Mouse (Mus musculus) embryonic facial prominence, embryonic 12.5 days (tissue): ENCODE results near the gene Nhlrc3. TPM values are rescaled to one million over a fixed set of nuclear protein-coding genes. Genes with fewer than 3 reads are reported as not detected.

Source experiments
- ATAC-seq: fragments of 200-750 bp; cut with Nextera tagmentation; 2 replicates; pipeline ENCODE4 v1.8.0; 2017; ENCODE audit not compliant: insufficient number of reproducible peaks, insufficient read depth, low FRiP score, low TSS enrichment
- H3K27ac ChIP-seq: fragments of 300-500 bp; sonication (generic); 2 replicates; pipeline ENCODE4 v1.5.1; 2016; ENCODE audit warnings: mild to moderate bottlenecking
- H3K27me3 ChIP-seq: fragments of 300-500 bp; sonication (generic); 2 replicates; pipeline ENCODE4 v1.6.1; 2016; ENCODE audit warnings: mild to moderate bottlenecking, moderate library complexity
- H3K36me3 ChIP-seq: fragments of 300-500 bp; sonication (generic); 2 replicates; pipeline ENCODE4 v1.6.1; 2016; ENCODE audit warnings: mild to moderate bottlenecking
- H3K4me1 ChIP-seq: fragments of 300-500 bp; sonication (generic); 2 replicates; pipeline ENCODE4 v1.6.1; 2016
- H3K4me2 ChIP-seq: fragments of 300-500 bp; sonication (generic); replicated peaks from 2 replicates; pipeline ENCODE4 v1.6.1; 2016; ENCODE audit warnings: mild to moderate bottlenecking, moderate library complexity
- H3K4me3 ChIP-seq: fragments of 300-500 bp; sonication (generic); 2 replicates; pipeline ENCODE4 v1.5.1; 2016; ENCODE audit warnings: mild to moderate bottlenecking
- H3K9ac ChIP-seq: fragments of 300-500 bp; sonication (generic); 2 replicates; pipeline ENCODE4 v1.6.1; 2016; ENCODE audit warnings: mild to moderate bottlenecking, moderate library complexity
- H3K9me3 ChIP-seq: fragments of 300-500 bp; sonication (generic); 2 replicates; pipeline ENCODE4 v1.6.1; 2016; ENCODE audit warnings: mild to moderate bottlenecking, moderate library complexity
- WGBS: fragments of 180-500 bp; shearing (Covaris S2); methylation state at CpG from one replicate; pipeline ENCODE4 v1.1.7; 2016; 5-methylcytosine and 5-hydroxymethylcytosine counted together
- polyA plus RNA-seq: library from polyadenylated mRNA; unstranded; fragments of >200 nt; fragmentation: Nextera tagmentation; extraction: Ambion mirVana; gene quantifications from 2 replicates; pipeline ENCODE4 v1.2.1, GENCODE M21; 2016

Gene Nhlrc3
- 13.2 and 13.8 TPM in 2 replicates for polyA plus RNA-seq

DNA sequence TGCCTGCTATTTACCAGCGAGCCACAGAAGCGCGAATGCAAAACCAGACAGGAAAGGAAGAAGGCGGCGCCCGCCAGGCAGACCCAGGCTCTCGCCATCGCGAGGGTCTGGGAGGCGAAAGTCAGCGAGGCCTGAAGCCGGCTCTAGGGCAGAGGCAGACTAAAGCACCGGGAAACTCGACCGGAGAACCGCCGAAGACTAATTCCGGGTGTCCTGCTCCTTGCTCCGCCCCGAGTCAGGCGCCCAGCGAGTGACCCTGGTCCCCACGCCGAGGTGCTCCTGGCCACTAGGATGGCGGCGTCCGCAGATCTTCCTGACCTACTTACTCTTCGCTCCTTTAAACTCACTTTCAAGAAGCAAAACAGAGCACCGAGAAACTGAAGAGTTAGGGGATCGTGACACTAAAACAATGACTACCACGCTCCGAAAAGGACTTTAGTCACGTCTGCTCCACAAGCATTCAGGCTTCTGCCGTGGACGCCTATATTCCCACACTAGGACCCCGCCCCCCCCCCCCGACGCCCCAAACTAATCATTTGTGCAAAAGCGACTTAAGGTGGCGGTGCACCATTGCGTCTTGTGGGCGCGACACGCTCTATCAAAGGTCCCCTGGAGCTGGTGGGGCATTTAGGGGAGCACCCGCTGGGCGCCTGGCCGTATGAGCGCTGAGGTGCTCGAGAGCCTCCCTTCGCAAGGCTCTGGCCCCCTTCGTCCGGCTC, at the start of gene Nhlrc3, which contains the start of gene Proser1:
Gene Nhlrc3 (minus strand): TSS at position 287 of the 719 bp plus-strand sequence.
Gene Proser1 (plus strand): TSS at position 621 of the 719 bp plus-strand sequence.
- peak; percentile 98 for ATAC-seq
- peak within 1 kb of the TSS; percentile 92 for H3K4me3 ChIP-seq
- H3K27ac ChIP-seq, result peak within 1 kb of the TSS; percentile 86
- H3K9ac ChIP-seq, result peak within 1 kb of the TSS; percentile 89
- H3K9me3 ChIP-seq, result no peaks in the 10 kb centered on the region
- H3K36me3 ChIP-seq, result peaks cover 13% of the 10 kb centered on the region; the same call in 1 of the 2 replicates
- under 1% methylated on average over 49 of the region's 52 CpGs for WGBS
- no peaks in the 10 kb centered on the region for H3K27me3 ChIP-seq
- H3K4me1 ChIP-seq, result peaks cover 29% of the 10 kb centered on the region
- H3K4me2 ChIP-seq, result peak within 1 kb of the TSS; percentile 70

DNA sequence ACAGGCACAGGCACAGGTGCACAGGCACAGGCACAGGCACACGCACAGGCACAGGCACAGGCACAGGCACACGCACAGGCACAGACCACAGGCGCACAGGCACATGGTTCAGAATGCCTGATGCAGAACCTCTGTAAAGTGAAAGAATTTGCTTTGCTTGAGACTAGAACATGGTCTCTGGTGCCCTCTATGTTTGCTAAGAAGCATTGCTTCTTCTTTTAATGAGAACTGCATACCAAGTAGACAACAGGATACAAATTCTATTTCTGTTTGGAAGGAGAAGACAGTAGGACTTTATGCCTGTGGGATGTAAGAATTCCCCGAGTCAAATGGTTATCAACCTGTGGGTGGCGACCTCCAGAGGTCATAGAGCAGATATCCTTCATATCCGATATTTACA, 39.3 kb upstream of the Nhlrc3 start:
- 76% methylated on average over 6 of the region's 6 CpGs for WGBS
- H3K4me3 ChIP-seq, result no peak overlapping the region
- no peaks in the 10 kb centered on the region for H3K36me3 ChIP-seq
- no peak overlapping the region for H3K4me2 ChIP-seq
- H3K9ac ChIP-seq, result no peak overlapping the region
- H3K9me3 ChIP-seq, result no peaks in the 10 kb centered on the region
- no peaks in the 10 kb centered on the region for H3K27me3 ChIP-seq
- ATAC-seq, result no peak
- H3K27ac ChIP-seq, result no peak overlapping the region
- H3K4me1 ChIP-seq, result no peaks in the 10 kb centered on the region

DNA sequence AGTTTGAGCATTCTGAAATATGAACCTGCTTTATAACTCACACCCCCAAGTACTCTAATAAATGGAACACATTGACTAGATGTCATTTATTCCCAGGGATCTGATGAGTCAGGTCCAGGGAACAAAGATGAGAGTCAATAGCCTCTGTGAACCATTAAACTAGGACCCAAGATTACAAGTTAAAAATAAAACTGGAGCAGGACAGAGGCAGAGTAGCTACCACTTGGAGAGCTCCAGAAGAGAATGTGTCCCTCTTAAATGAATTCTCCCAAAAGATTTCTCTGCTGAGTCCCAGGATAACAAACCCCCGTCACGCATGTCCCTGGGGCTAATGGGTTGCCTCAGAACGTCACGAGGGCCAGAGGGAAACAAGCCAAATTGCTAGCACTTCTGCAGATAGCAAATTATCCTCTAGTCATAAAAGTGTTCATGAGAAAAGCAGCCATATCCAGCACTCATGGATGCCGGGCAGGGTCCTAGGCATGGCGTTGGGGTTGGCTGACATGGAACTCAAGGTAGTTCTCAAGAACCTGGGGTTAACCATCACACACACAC, 35.3 kb upstream of the Nhlrc3 start:
- no peaks in the 10 kb centered on the region for H3K36me3 ChIP-seq
- H3K4me2 ChIP-seq, result no peak overlapping the region
- no peaks in the 10 kb centered on the region for H3K4me1 ChIP-seq
- H3K4me3 ChIP-seq, result no peak overlapping the region
- 82% methylated on average over 6 of the region's 6 CpGs for WGBS
- no peaks in the 10 kb centered on the region for H3K9me3 ChIP-seq
- ATAC-seq, result no peak
- H3K27ac ChIP-seq, result no peak overlapping the region
- H3K27me3 ChIP-seq, result no peaks in the 10 kb centered on the region
- H3K9ac ChIP-seq, result no peak overlapping the region

DNA sequence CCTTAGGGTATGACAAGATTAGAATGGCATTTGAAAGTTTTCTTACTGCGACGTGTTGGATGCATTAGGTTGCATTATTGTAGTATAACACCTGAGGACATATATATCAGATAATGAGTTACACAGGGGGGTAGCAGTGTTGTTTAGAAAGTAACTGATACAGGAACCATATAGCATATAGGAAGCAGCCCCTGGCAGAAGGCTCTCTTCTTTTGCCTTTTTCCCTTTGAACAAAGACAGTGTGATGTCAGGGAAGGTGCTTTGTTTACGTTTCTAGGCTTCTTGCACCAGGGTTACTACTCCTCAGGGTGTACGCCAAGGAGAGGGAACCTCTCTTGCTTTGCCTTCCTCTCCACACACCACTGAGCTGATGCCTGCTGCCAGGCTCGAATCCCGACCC, 25.2 kb upstream of the Nhlrc3 start, which contains the start of gene Stoml3:
Gene Stoml3 (plus strand): TSS at position 301 of the 400 bp plus-strand sequence.
- H3K4me2 ChIP-seq, result no peak within 1 kb of the TSS
- H3K4me3 ChIP-seq, result no peak within 1 kb of the TSS
- no peaks in the 10 kb centered on the region for H3K36me3 ChIP-seq
- H3K27ac ChIP-seq, result no peak within 1 kb of the TSS
- peaks cover 4% of the 10 kb centered on the region; the same call in 1 of the 2 replicates for H3K4me1 ChIP-seq
- H3K9me3 ChIP-seq, result no peaks in the 10 kb centered on the region
- no peak for ATAC-seq
- no peak within 1 kb of the TSS for H3K9ac ChIP-seq
- no peaks in the 10 kb centered on the region for H3K27me3 ChIP-seq
- 75% methylated on average over 6 of the region's 6 CpGs for WGBS

- Histone ChIP-seq H3K4me1 (peaks cover 4% of the 10 kb centered on the region; the same call in 1 of the 2 replicates), H3K4me2 (no peak overlapping the region), H3K9me3 (no peaks in the 10 kb centered on the region), H3K27me3 (no peaks in the 10 kb centered on the region), H3K36me3 (peaks cover 6% of the 10 kb centered on the region), H3K9ac (no peak overlapping the region), H3K4me3 (no peak overlapping the region), H3K27ac (no peak overlapping the region)
- WGBS, result 63% methylated on average over 9 of the region's 9 CpGs
- no peak for ATAC-seq
Measured at GRCm38 (mm10) chr3:53486996-53487576, 24.0 kb upstream of the Nhlrc3 start.

- Histone ChIP-seq H3K9me3 (no peaks in the 10 kb centered on the region), H3K4me1 (peaks cover 4% of the 10 kb centered on the region; the same call in 1 of the 2 replicates), H3K4me3 (no peak overlapping the region), H3K4me2 (no peak overlapping the region), H3K27ac (no peak overlapping the region), H3K9ac (no peak overlapping the region), H3K36me3 (peaks cover 11% of the 10 kb centered on the region), H3K27me3 (no peaks in the 10 kb centered on the region)
- 70% methylated on average over 10 of the region's 10 CpGs for WGBS
- no peak for ATAC-seq
Measured at GRCm38 (mm10) chr3:53486561-53486960, 23.4 kb upstream of the Nhlrc3 start.

GRCm38 (mm10) chr3:53483414-53484059, 20.4 kb upstream of the Nhlrc3 start:
- Histone ChIP-seq H3K4me3 (no peak overlapping the region), H3K4me2 (no peak overlapping the region), H3K4me1 (peaks cover 4% of the 10 kb centered on the region; the same call in 1 of the 2 replicates), H3K27me3 (no peaks in the 10 kb centered on the region), H3K9ac (no peak overlapping the region), H3K9me3 (no peaks in the 10 kb centered on the region), H3K36me3 (peaks cover 36% of the 10 kb centered on the region), H3K27ac (no peak overlapping the region)
- ATAC-seq, result no peak
- 81% methylated on average over 8 of the region's 8 CpGs for WGBS

- peak; percentile 57 for ATAC-seq
- H3K9ac ChIP-seq, result no peak overlapping the region
- no peaks in the 10 kb centered on the region for H3K27me3 ChIP-seq
- no peaks in the 10 kb centered on the region for H3K9me3 ChIP-seq
- WGBS, result 96% methylated on average over 30 of the region's 30 CpGs
- H3K4me1 ChIP-seq, result no peaks in the 10 kb centered on the region
- H3K4me2 ChIP-seq, result no peak overlapping the region
- no peak overlapping the region for H3K27ac ChIP-seq
- H3K4me3 ChIP-seq, result no peak overlapping the region
- H3K36me3 ChIP-seq, result peaks cover 81% of the 10 kb centered on the region
Measured at GRCm38 (mm10) chr3:53478419-53479046, 15.4 kb upstream of the Nhlrc3 start.

GRCm38 (mm10) chr3:53477468-53477867, 14.3 kb upstream of the Nhlrc3 start:
- peaks cover 89% of the 10 kb centered on the region for H3K36me3 ChIP-seq
- no peak for ATAC-seq
- 92% methylated on average over 17 of the region's 17 CpGs for WGBS

DNA sequence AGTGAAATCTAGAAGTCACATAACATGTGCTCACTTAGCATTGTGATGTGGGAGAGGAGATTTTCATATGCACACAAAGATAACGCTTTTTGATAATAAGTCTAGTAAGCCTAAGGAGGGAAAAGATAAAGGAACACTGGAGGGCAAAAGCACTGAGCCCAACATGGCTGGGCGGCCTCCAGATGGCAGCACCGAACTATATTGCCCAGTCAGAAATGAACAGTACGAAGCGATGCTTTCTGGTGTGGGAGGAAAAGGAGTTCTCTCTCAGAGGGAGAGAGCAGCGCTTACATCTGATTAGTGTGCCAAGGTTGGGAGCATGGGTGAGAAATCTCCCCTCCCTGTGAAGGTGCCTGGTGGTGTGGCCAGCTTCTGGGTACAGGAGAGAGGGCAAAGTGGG, 12.8 kb upstream of the Nhlrc3 start:
- WGBS, result 68% methylated on average over 6 of the region's 6 CpGs
- ATAC-seq, result no peak

More at GRCm38 (mm10) chr3:53477468-53477867, 14.3 kb upstream of the Nhlrc3 start:
- no peak overlapping the region for H3K27ac ChIP-seq
- no peak overlapping the region for H3K4me2 ChIP-seq
- no peaks in the 10 kb centered on the region for H3K9me3 ChIP-seq
- no peaks in the 10 kb centered on the region for H3K27me3 ChIP-seq
- H3K4me1 ChIP-seq, result no peaks in the 10 kb centered on the region
- H3K4me3 ChIP-seq, result no peak overlapping the region
- no peak overlapping the region for H3K9ac ChIP-seq

DNA sequence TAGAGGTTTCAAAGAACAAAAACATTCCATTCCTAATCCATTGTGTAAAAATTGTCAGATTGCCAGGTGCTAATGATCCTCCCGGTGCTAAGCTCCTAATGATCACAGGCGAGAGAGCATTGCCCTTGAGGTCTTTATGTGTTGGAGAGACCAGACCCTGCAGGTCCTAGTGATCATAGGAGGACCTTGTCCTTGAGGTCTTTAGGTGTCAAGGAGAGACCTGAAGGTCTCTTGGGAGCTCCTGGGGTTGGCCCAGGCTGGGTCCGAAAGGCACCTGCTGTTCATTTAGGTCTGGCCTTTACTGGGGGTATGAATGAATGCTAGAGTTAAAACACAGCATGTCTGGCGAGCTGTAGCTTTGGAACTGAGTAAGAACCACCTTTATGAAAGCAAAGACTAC, 11.0 kb upstream of the Nhlrc3 start:
- no peak for ATAC-seq
- Histone ChIP-seq H3K9me3 (no peaks in the 10 kb centered on the region), H3K36me3 (peaks cover 90% of the 10 kb centered on the region), H3K4me2 (no peak overlapping the region), H3K4me1 (no peaks in the 10 kb centered on the region), H3K27ac (no peak overlapping the region), H3K27me3 (no peaks in the 10 kb centered on the region), H3K9ac (no peak overlapping the region), H3K4me3 (no peak overlapping the region)
- 76% methylated on average over 4 of the region's 4 CpGs for WGBS

More for the DNA sequence above, 12.8 kb upstream of the Nhlrc3 start:
- peaks cover 90% of the 10 kb centered on the region for H3K36me3 ChIP-seq
- H3K27me3 ChIP-seq, result no peaks in the 10 kb centered on the region
- no peaks in the 10 kb centered on the region for H3K9me3 ChIP-seq
- no peak overlapping the region for H3K4me2 ChIP-seq
- H3K9ac ChIP-seq, result no peak overlapping the region
- H3K4me1 ChIP-seq, result no peaks in the 10 kb centered on the region
- no peak overlapping the region for H3K4me3 ChIP-seq
- no peak overlapping the region for H3K27ac ChIP-seq
